Mouse (Mus musculus): ENCODE results near the gene Myom3.

DNA sequence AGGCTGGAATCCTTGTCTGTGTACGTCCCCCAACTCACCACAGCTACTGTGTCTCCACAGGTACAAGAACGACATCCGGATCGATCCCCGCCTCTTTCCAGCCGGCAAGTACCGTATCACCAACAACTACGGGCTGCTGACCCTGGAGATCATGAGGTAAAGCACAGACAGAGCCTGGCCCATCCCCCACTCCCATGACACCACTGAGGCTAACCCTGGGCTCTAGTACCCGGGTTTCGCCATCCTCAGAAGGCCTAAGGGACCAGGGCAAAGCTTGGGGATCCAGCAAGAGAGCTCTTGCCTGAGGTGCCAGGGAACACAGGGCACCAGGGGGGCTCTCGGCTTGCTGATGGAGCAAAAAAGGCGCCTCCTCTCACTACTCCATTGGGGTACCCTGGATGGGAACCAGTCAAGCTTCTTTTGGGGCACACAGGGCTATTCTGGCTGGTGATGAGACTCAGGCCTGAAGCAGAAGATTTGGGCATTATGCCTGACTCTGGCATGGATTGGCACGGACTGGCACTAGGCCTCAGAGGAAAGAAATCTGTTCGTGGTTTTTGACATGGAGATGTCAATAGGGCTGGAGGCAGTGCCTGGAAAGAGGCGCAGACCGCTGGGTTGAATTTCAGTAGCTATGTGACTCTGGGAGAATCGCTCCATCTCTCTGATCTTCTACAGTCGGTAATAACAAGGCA lies 11.2 kb downstream of the Myom3 start:
- TF ChIP-seq POLR2A (IDR thresholded peaks at IDR 0.05; ENCODE audit: extremely low read depth, insufficient read depth, low read length): no peak
- TF ChIP-seq CTCF (IDR thresholded peaks at IDR 0.05; ENCODE audit: low read depth, low read length): no peak
